Mouse (Mus musculus) induced T-regulatory cell, adult 2 months (primary cell): Measurements from ENCODE around the gene Plin5.
A peak's percentile ranks its signal among the peaks of the same experiment; 100 is the strongest.

ENCODE experiments used
- DNase-seq: peaks from one replicate; pipeline ENCODE4 v3.0.0-alpha.2; 2012; ENCODE audit warnings: low read depth

The Plin5 gene

DNA sequence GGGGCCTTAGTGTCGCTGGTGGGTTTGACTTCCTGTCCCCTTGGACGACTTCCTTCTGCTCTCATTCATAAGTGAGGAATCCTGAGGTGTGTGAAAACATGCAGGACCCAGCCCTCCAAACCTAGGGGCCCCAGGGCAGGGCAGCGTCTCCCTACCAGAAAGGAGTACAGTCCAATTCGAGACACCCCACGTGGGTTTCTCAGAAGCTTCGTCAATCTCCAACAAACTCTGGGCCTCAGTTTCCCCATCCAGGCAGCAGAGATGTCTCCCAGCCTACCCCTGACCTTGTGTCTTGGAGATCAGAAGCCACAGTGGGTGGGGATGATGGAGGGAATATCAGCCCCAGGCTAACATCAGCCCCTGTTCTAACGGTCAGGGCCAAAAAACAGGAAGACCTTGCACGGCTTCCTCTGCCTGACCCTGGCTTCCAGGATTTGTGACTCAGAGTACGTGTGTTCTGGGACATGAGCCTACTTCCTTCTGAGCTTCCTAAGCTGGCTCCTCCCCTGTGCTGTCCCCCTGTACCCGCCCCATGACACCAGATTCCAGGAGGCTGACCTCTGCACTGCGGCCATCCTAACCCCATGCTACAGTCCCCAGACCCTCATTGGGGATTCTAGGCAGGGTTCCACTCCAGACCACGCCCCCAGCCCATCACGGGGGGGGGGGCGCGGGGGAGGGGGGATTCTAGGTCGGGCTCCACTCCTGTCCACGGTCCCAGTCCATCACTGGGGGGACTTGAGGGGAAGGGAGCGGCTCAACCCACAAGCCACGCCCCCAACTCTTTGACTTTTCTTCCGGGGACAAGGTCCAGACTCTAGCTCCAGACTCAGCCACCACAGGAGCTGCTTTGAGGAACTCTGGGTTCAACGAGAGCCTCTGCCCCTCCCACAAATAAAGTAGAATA, 16.3 kb upstream of the Plin5 start:
- DNase-seq = peak; percentile 75

DNA sequence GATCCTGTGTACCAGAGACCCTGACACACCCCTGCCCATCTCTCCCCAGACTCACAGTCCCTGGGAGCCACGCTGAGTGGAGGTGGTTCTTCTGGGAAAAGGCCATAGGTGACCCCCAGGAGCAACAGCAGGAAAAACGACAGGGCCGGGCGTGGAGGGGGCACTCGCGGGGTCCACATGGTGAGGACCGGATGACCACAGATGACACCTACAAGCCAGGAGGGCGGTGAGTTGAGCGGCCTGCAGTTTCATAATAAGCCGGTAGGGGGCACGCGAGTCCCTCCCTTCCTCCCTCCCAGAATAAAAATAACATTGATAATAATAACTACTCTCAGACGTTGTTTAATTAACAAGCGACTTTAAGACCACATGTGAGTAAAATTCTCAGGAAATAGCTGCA, 15.3 kb upstream of the Plin5 start:
- DNase-seq = peak; percentile 88

DNA sequence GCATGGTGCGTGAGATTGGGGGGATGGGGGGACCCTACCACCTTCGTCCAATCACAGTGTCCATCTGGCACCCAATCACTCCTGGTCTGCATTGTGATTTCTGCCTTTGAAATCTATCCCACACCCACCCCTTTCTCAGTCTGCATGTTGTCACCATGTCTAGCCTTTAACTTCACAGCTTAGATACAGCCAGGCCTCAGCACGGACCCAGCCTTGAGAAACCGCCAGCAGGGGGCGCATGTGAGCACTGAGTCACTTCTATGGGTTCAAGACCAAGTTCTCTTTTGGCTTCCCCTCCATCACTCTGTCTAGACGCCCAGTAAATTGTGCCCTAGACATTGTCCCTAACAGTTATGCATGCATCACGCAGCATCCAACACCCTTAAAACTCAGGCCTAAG, 14.4 kb upstream of the Plin5 start:
- peak; percentile 87 for DNase-seq

DNA sequence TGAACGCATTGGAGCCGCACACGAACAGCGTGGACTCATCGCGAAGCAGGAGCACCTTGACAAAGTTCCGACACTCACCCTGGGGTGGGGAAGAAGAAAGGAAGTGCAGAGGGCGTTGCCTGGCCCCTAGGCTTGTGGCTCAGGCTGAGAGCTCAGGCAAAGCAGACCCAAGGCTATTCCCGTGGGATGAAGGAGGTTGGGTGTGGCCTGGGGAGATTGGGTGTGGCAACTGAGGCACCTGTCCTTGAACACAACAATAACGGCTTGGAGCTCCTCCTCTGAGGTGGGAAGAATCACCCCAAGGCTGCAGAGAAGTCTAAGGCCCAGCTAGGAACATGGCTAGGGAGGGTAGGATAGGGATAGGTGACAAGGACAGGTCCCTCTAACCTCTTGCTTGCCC, 13.7 kb upstream of the Plin5 start:
- no peak for DNase-seq

DNA sequence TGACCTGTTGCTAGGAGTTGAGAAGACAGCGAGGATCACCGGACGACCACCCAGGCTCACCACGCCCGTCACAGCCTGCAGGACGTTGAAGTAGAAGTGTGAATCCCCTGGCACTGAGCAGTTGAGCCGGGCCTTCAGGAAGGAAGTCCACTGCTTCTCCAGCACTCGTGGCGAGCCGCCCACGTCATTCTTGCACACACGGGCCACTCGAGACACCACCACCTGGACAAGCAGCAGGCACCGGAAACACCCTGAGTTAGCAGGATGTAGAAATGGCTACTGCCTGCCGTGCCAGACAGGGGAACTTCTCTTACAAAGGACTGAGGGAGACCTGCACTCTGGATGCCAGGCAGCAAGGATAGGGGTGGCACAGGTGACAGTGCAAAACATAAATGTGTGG, 10.8 kb upstream of the Plin5 start:
- no peak for DNase-seq

DNA sequence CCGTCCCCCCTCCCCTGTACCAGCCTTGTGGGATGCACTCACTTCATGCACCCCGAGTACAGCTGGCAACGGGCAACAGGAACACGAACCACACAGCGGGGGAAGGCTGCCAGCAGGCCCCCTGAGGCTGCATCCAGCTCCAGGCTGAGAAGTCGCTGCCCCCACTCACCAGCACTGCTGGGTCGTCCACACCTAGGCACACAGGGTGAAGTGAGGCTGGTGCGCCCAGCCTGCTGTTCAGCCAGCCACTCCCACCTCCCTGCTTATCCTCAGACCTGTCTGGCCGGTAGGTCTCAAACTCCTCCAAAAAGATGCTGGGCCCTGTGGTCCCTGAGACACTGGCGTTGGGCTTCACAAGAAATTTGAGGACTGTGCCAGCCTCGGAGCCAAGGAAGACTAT, 8.8 kb upstream of the Plin5 start:
- no peak for DNase-seq

DNA sequence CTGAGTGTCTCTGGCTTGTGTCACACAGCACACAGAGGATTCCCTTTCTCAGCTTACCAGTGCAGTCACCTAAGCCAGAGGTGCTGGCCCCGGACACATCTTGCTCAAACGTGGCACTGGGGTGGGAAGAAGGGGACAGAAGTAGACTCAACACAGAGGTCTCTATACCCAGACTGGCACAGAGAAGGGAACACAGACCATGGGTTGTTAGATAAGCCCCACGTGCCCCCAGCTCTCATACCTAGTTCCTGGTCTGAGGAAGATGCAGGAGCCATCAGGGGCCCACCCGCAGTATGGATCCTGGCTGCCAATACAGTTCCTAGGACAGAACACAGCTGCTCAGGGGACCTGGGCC, 7.9 kb upstream of the Plin5 start:
- no peak for DNase-seq

DNA sequence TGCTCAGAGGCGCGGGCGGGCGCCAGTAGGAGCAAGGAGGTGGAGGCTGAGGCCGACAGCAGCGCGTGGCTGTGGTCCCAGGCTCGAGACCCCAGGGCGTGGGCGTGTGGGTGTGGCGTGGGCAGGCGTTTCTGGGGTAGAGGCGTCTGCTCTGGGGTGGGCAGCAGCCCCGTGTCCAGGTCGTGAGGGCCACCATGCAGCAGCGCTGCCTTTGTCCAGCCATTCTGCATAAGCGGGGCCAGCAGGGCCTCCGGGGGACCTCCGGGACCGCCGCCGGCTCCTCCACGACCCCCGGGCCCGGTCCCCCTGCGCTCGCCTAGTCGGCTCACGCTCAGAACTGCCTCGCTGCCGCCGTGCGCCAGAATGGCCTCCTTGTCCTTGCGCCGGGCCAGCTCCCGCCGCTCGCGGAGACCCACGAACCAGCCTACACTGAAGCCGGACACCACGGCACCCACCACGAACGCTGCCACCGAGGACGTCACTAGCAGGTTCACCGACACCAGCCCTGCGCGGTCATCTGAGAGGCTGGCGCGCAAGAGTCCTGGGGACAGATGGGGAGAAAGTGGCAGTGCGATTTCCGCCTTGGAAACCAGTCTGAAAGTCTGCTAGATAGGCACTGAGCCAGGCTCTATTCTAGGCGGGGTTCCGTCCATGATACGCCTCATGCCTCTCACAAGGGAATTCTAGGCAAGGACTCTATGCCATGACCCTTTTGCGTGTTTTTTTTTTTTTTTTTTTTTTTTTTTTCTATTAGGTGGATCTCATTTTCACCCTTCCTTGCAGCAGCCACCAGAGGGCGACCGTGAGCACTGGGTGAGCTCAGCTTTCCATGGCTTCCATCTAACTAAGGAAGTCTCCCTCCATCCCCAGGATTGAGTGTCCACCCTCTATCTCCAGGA, 7.2 kb upstream of the Plin5 start:
- peak; percentile 83 for DNase-seq

DNA sequence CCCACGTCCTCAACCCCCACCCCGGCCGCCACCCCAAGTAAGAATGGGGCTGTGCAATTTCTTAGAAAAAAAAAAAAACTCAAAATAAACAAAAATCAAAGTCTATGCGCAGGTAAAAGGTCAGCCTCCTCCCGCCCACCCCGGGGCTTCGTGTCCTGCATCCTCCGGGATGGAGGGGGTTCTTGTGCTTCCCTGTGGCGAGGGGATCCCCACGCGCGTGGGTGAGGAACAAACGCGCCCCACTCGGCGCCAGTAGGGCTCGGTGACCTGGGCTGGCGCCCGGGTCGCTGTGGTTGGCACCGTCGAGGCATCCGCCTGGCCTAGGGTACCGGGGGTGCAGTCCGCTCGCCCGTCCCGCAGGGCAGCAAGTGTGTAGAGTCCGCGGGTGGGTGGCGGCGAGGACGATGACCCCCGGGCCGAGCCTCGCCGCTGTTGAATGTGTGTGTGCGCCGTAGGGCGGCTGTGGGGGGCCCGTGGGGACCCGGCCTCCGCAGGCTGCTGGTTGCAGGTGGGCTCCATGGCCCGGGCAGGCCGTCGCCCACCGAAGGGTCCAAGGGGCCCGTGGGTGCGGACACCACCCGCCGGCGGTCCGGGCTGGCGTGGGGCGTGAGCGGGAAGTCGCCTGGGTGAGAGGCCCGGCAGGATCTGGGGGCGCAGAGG, 6.4 kb upstream of the Plin5 start:
- no peak for DNase-seq

DNA sequence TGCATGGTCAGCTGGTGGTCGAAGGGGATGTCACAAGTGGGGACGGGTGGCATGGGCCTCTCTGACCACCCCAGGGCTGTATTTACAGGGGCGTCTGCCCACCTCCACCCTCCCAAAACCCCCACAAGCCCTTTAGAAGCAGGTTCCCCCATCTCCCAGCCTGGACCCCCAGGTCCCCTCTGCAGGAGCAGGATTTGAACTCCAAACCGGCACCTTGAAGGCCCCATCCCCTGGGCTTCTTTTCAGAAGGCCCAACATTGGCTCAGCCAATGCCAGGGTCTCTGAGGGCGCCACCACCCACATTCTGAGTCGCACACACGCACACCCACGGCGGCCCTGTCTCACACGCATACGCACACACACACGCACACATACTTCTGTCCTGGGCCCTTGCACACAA, 5.8 kb upstream of the Plin5 start:
- DNase-seq = no peak

DNA sequence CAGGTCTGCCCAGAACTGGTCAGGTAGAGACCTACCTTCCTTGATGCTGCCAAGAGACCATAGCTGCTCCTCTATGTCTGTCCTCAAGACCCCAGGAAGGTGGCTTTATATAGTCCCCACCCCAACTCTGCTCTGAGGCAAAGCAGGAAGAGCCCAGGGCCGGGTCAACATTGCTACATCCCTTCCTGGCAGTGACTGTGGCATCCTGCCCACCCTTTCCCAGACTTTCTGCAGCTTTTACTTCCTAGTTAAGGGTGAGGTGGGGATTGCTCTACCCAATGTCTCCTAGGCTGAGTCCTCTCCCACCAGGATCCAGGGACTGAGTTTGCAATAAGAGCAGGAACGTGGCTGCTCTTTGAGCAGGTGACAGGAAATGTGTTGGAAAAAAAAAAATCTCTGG, 4.4 kb upstream of the Plin5 start, which contains the start of gene Lrg1:
Lrg1 (minus strand) TSS at position 176 of the 400 bp plus-strand sequence.
- no peak for DNase-seq

DNA sequence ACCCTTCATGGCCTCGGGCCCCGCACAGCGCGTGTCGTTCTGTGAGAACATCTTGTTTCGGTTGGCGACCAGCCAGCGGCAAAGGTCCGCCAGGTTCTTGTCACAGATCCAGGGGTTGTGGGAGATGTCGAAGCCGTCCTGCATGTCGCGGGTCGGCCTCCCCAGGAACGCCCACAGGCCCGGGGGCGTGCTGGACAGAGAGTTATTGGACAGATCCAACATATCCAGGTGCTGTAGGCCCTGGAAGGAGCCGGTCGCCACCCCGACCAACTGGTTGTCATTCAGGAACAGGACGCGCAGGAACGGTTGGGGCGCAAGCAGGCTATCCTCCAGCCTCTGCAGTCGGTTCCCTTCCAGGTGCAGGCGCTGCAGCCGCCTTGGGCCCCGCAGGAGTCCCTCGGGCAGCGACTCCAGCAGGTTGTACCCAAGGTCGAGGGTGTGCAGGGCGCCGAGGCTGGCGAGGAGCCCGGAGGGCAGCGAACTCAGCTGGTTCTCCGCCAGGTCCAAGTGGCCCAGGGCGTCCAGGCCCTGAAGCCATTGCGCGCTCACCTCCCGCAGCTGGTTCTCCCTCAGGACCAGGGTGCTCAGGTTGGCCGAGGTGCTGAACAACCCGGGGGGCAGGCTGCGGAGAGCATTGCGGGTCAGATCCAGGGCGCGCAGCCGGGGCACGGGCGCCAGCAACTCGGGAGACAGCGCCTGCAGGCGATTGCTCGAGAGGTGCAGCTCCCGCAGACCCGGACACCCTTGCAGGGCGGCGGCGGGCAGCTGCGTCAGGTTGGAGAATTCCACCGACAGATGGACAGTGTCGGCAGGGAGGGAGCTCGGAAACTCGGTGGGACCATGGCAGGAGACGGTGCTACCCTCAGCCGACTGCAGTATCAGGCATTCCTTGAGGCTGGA, 2.8 kb upstream of the Plin5 start:
- DNase-seq = no peak

DNA sequence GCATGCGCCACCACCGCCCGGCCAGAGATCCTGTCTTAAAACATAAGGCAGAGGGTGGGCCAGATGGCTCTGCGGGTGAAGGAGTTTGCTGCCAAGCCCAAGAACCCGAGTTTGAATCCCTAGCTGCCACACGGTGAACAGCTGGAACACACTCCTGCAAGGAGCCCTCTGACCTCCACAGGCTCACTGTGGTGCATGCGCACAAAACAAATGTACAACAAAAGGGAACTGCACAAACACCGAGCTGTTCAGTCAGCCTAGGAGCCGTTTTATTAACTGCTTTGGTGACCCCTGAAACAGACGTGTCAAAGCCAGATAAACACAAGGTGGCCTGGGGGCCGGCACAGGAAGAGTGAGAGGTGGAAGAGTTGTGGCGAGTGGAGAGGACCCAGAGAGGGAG, 2.0 kb upstream of the Plin5 start:
- DNase-seq = no peak

DNA sequence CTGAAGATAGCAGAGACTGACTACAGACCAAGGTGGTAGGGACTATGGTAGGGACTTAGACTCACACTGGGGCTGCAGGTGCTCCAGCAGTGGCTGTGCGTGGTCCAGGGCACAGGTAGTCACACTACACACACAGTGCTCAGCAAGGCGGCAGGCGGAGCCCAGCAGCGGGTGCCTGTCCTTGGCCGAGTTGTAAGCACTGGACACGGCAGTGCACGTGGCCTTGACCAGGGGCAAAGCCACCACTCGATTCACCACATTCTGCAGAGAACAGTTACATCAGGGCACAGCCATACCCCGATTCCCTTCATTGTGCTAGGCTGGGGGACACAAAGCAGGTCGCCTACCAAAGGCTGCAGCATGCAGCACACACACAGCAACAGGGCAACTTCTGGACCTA, 1.2 kb downstream of the Plin5 start:
- DNase-seq = no peak

DNA sequence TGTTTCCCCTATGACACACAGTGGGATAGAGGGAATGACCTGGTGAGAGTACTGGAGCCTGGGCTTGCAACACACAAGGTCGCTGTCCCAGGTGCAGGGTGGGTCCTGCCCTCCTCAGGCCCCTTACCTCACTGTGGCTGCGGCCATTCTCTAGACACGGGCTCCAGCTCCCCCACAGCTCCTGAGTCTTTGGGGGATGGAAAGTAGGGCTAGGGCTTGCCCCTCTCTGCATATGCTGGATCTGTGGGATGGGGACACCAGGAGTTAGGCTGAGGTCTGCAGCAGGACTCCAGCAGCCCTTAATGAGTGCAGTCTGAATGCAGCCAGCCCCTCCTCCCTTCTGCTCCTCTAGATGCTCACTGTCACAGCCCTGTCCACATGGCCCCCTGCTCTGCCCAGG, 4.7 kb downstream of the Plin5 start:
- DNase-seq = no peak

DNA sequence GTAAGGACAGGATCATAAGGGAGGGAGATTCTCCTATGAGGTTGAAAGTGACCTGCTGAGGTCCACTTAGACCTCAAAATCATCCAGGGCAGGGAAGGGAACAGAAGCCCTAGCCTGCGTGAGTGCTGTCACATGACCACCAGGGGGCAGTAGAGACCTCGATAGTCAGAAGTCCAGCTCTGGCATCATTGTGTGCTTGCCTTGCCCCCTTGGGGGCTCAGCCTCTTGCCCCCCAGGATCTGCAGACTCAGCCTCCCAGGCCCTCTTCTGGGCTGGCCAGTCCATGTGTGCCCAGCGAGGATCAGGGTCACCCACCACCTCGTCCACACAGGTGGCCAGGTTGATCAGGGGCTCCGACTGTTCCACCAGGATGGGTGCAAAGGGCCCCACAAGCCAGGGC, 5.5 kb downstream of the Plin5 start:
- DNase-seq = peak; percentile 82

DNA sequence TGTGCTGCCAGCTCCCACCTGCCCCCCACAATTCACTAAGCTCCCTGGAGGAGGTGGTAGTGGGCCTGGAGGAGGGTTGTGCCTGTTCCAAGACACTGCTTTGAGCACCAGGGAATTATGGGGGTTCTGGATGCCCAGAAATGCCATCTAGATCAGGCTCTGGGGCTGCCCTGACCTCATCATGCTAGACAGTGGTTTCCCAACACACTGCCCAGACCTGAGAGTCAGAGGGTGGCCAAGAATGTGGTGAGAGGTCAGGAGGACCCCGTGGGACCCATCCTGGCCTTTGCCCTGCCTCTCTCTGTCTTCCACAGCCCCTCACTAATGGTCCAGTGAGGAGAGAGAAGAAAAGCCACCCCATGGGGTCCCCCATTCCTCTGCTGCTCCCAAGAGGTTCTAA, 6.4 kb downstream of the Plin5 start:
- DNase-seq = no peak

DNA sequence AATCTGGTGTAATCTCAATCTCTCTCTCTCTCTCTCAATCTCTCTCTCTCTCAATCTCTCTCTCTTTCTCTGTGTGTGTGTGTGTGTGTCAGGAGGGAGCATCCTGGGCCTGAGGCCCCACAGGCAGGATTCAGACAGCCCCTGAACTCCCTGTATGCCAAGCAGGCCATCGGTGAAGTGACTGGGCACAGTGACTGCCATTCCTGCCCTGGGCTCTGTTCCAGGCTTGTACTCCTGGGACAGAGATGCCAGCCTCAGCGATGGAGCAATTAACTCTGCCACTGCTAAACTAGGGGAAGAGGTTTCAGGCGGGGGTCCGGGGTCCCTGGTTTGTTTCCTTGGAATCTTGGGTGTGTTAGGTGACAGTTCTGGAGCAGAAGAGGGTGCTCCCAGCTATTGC, 6.8 kb downstream of the Plin5 start:
- DNase-seq = no peak

DNA sequence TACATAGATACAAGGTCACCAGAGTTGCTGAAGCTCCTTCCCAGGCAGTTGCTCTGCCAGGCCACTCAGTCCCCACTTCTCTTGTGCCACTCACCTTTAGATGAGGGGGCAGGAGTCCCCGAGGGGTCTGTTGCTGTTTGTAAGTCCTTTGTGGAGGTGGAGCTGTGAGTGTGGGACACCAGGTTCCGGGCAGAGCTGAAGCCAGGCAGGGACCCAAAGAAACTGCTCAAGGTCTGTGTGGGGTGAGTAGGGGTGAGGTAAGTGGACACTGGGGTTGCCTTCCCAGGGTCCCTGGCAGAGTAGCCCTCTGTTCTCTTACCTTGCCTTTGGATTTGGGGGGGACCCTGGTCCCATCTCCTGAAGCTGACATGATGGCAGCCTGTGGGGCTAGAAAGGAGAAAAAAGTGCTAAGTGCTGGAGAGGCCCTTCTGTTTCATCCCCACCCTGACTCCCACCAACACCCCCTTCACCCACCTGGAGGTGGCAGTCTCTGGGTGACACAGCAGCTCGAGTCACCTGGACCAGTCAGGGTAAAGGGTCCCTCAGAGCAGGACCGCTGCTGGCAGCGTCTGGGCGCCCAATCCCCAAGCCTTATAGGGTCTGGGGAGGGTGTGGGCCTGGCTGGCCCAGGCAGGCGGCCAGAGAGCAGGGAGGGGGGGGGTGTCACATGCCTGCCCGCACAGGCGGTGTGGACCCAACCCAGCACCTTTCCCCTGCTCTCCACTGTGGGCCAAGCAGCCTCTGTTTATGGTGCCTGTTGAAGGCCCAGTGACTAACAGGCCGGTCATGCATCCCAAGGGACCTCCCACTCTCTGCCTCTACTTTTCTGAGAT, 8.0 kb downstream of the Plin5 start, which contains the start of gene Plin4:
Plin4 (minus strand) TSS at position 585 of the 833 bp plus-strand sequence.
- DNase-seq = no peak

DNA sequence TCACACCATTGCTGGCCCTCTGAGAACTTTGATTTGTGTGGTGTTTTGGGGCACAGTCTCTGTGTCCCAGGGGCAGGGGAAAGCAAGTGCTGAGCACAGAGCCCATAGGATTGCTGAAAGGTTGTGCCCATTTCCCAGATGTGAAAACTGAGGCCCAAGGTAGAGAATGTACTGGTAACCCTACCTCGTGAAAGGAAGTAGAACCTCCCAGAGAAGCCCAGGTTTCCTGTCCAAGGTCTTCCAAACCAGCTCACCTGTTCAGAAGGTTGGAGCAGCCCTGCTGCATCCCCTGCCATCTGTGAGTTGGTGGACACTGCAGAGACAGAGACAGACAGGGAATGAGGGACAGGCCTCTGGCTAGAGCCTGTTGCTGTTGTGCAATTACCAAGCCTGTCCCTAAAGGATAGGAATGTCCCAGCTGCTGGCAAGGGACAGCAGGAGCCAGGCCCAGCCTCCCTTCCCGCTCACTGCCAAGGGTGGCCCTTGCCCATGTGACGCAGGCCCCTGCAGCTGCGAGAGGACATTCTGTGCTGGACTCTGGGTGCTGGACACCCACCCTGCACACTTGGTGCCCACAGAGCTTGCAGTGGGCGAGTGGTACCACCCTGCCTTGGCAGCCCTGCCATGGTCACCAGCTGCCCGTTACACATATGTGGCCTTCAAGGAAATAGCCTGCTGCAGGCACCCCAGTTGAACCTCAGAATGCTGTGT, 8.9 kb downstream of the Plin5 start:
- DNase-seq = no peak
